Comparison of ENCODE assay signal across 8 mouse cellular contexts in genomic region chr11:45795731-45796130, GRCm38 (mm10). TPM values are rescaled to one million over a fixed set of nuclear protein-coding genes. Genes with fewer than 3 reads are reported as not detected.
DNase-seq lines count a peak whose midpoint lies in the region; ATAC-seq and TF ChIP-seq lines count a peak whose summit lies in the region.

No protein-coding gene starts in this region.

- TF ChIP-seq POLR2A in liver, adult 2 months (IDR thresholded peaks at IDR 0.05; ENCODE audit: extremely low read depth, insufficient read depth, low read length) = no peak

- no peaks in the 10 kb centered on the region for H3K36me3 ChIP-seq in hindbrain, embryonic 11.5 days (ENCODE audit: control insufficient read depth, insufficient read depth, low read length)
- H3K36me3 ChIP-seq in hindbrain, embryonic 16.5 days (ENCODE audit: control insufficient read depth, insufficient read depth, low read length) = no peaks in the 10 kb centered on the region
- no peaks in the 10 kb centered on the region for H3K36me3 ChIP-seq in kidney, embryonic 16.5 days (ENCODE audit: insufficient read depth, low read length)
- H3K36me3 ChIP-seq in liver, adult 2 months (ENCODE audit: control insufficient read depth, insufficient read depth, low read length) = no peaks in the 10 kb centered on the region

- 12% methylated on average over 3 of the region's 3 CpGs for WGBS in hindbrain, embryonic 11.5 days
- WGBS in hindbrain, embryonic 16.5 days = 7% methylated on average over 3 of the region's 3 CpGs
- WGBS in kidney, embryonic 16.5 days = 10% methylated on average over 3 of the region's 3 CpGs
- WGBS in liver, adult 2 months = 9% methylated on average over 3 of the region's 3 CpGs

- no peak overlapping the region for H3K9ac ChIP-seq in hindbrain, embryonic 11.5 days (ENCODE audit: low read depth, low read length)
- no peak overlapping the region for H3K9ac ChIP-seq in hindbrain, embryonic 16.5 days (ENCODE audit: low read depth, low read length)
- H3K9ac ChIP-seq in kidney, embryonic 16.5 days (replicated peaks; ENCODE audit: low read length) = no peak overlapping the region
- no peak overlapping the region for H3K9ac ChIP-seq in liver, adult 2 months (ENCODE audit: low read depth, low read length)

- TF ChIP-seq CTCF in liver, adult 2 months (IDR thresholded peaks at IDR 0.05; ENCODE audit: low read depth, low read length) = peak; percentile 89

- peak; percentile 78 for DNase-seq in hindbrain, embryonic 11.5 days (ENCODE audit: low spot score)
- DNase-seq in c-Kit-positive CD71-positive TER-119-positive erythroid progenitor cells, embryonic 14.5 days (ENCODE audit: low spot score) = peak; percentile 80
- DNase-seq in gastrocnemius, postnatal 36 days = peak; percentile 63 to 66
- peak; percentile 43 for DNase-seq in liver, adult 2 months (ENCODE audit: extremely low read depth, low read depth, low spot score)
- peak; percentile 62 for DNase-seq in ovary, postnatal 14 days (ENCODE audit: low spot score)
- DNase-seq in thymus, postnatal 14 days = peak; percentile 70

- H3K4me3 ChIP-seq in hindbrain, embryonic 11.5 days (ENCODE audit: low read depth, low read length) = no peak overlapping the region
- no peak overlapping the region for H3K4me3 ChIP-seq in hindbrain, embryonic 16.5 days (ENCODE audit: low read length)
- no peak overlapping the region for H3K4me3 ChIP-seq in kidney, embryonic 16.5 days (ENCODE audit: low read length)
- H3K4me3 ChIP-seq in liver, adult 2 months (ENCODE audit: insufficient read depth, low read depth, low read length) = no peak overlapping the region

- intact Hi-C loops in gastrocnemius, postnatal 36 days (cut with DNase I) = loop anchor here (2.0 kb wide), 1 partner anchor 85 kb away; no protein-coding TSS in a partner anchor

- H3K4me2 ChIP-seq in hindbrain, embryonic 11.5 days (replicated peaks; ENCODE audit: low read depth, low read length) = no peak overlapping the region
- H3K4me2 ChIP-seq in hindbrain, embryonic 16.5 days (ENCODE audit: low read length) = no peak overlapping the region
- no peak overlapping the region for H3K4me2 ChIP-seq in kidney, embryonic 16.5 days (replicated peaks; ENCODE audit: low read depth, low read length)

- H3K27ac ChIP-seq in hindbrain, embryonic 11.5 days (ENCODE audit: low read depth, low read length) = no peak overlapping the region
- no peak overlapping the region for H3K27ac ChIP-seq in hindbrain, embryonic 16.5 days (ENCODE audit: low read depth, low read length)
- H3K27ac ChIP-seq in kidney, embryonic 16.5 days (ENCODE audit: low read length) = no peak overlapping the region
- no peak overlapping the region for H3K27ac ChIP-seq in liver, adult 2 months (replicated peaks; ENCODE audit: insufficient read depth, low read depth, low read length)

- H3K9me3 ChIP-seq in hindbrain, embryonic 11.5 days (ENCODE audit: control insufficient read depth, low read length) = no peaks in the 10 kb centered on the region
- no peaks in the 10 kb centered on the region for H3K9me3 ChIP-seq in hindbrain, embryonic 16.5 days (ENCODE audit: control insufficient read depth, low read length)
- no peaks in the 10 kb centered on the region for H3K9me3 ChIP-seq in kidney, embryonic 16.5 days (ENCODE audit: low read length)

- no peaks in the 10 kb centered on the region for H3K79me2 ChIP-seq in liver, adult 2 months (ENCODE audit: control insufficient read depth, insufficient read depth, low read length)

- no peaks in the 10 kb centered on the region for H3K27me3 ChIP-seq in hindbrain, embryonic 11.5 days (ENCODE audit: control insufficient read depth, insufficient read depth, low read length)
- no peaks in the 10 kb centered on the region for H3K27me3 ChIP-seq in hindbrain, embryonic 16.5 days (replicated peaks; ENCODE audit: control insufficient read depth, insufficient read depth, low read length)
- no peaks in the 10 kb centered on the region for H3K27me3 ChIP-seq in kidney, embryonic 16.5 days (ENCODE audit: insufficient read depth, low read length)
- no peaks in the 10 kb centered on the region for H3K27me3 ChIP-seq in liver, adult 2 months (ENCODE audit: control insufficient read depth, insufficient read depth, low read length)

- no peaks in the 10 kb centered on the region for H3K4me1 ChIP-seq in hindbrain, embryonic 11.5 days (replicated peaks; ENCODE audit: control insufficient read depth, insufficient read depth, low read length)
- H3K4me1 ChIP-seq in hindbrain, embryonic 16.5 days (ENCODE audit: control insufficient read depth, insufficient read depth, low read depth, low read length) = no peaks in the 10 kb centered on the region; the same call in 1 of the 2 replicates
- H3K4me1 ChIP-seq in kidney, embryonic 16.5 days (ENCODE audit: insufficient read depth, low read length) = peaks cover 22% of the 10 kb centered on the region
- peaks cover 3% of the 10 kb centered on the region for H3K4me1 ChIP-seq in liver, adult 2 months (ENCODE audit: control insufficient read depth, insufficient read depth, low read length)

- 0 out of 2 replicates have a peak, but pooled peaks have one; percentile 27 for ATAC-seq in hindbrain, embryonic 11.5 days (ENCODE audit: low FRiP score)
- ATAC-seq in hindbrain, embryonic 16.5 days = no peak
- ATAC-seq in kidney, embryonic 16.5 days (ENCODE audit: low FRiP score, low TSS enrichment) = peak; percentile 67; the same call in 1 of the 2 replicates

RNA-seq across cellular contexts. Expression of gene Clint1, which starts 56.1 kb away (rescaled TPM):
- polyA plus RNA-seq in hindbrain, embryonic 11.5 days (2014; fragmentation: Nextera tagmentation; extraction: Ambion mirVana) = 52.1 and 64.0 TPM in 2 replicates
- 39.4 and 43.4 TPM in 2 replicates for polyA plus RNA-seq in hindbrain, embryonic 16.5 days (2015; fragmentation: Nextera tagmentation; extraction: Ambion mirVana)
- total RNA-seq in gastrocnemius, postnatal 36 days (2021) = 10 to 100 TPM; 32.6 to 34.5 TPM
- polyA plus RNA-seq in kidney, embryonic 16.5 days (2015; fragmentation: Nextera tagmentation; extraction: Ambion mirVana) = 104 and 106 TPM in 2 replicates
- 22.5 and 26.0 TPM in 2 replicates for total RNA-seq in liver, adult 2 months (2014; rRNA removed)
- polyA plus RNA-seq in liver, adult 2 months (2012; rRNA removed) = 27.2 and 30.7 TPM in 2 replicates
